Mouse (Mus musculus): Measurements from ENCODE around the gene Pde10a. TPM values are rescaled to one million over a fixed set of nuclear protein-coding genes. Genes with fewer than 3 reads are reported as not detected.

Gene Pde10a
- polyA plus RNA-seq, 1 experiment = 0.52 TPM

- H3K27me3 ChIP-seq (ENCODE audit: control insufficient read depth, insufficient read depth, low read length) = no peaks in the 10 kb centered on the region
- H3K4me3 ChIP-seq (ENCODE audit: low read depth, low read length) = no peak overlapping the region
- no peaks in the 10 kb centered on the region for H3K4me1 ChIP-seq (ENCODE audit: control insufficient read depth, insufficient read depth, insufficient read length, low read length)
- 41% methylated on average over 2 of the region's 2 CpGs for WGBS
- H3K36me3 ChIP-seq (ENCODE audit: control insufficient read depth, insufficient read depth, low read length) = no peaks in the 10 kb centered on the region
- TF ChIP-seq CTCF (IDR thresholded peaks at IDR 0.05; ENCODE audit: extremely low read depth, insufficient read length, insufficient replicate concordance, low read depth, low read length) (no peak), POLR2A (IDR thresholded peaks at IDR 0.05; ENCODE audit: low read depth, low read length) (no peak)
- H3K27ac ChIP-seq (ENCODE audit: insufficient read depth, low read depth, low read length) = no peak overlapping the region
These were observed 452.1 kb downstream of the Pde10a start for GRCm38 (mm10) chr17:8977271-8977670.

- 80% methylated on average over 2 of the region's 2 CpGs for WGBS
- no peaks in the 10 kb centered on the region for H3K27me3 ChIP-seq (ENCODE audit: control insufficient read depth, insufficient read depth, low read length)
- no peak overlapping the region for H3K4me3 ChIP-seq (ENCODE audit: low read depth, low read length)
- TF ChIP-seq CTCF (IDR thresholded peaks at IDR 0.05; ENCODE audit: extremely low read depth, insufficient read length, insufficient replicate concordance, low read depth, low read length) = no peak
- no peak for TF ChIP-seq POLR2A (IDR thresholded peaks at IDR 0.05; ENCODE audit: low read depth, low read length)
- no peaks in the 10 kb centered on the region; the same call in 1 of the 2 replicates for H3K4me1 ChIP-seq (ENCODE audit: control insufficient read depth, insufficient read depth, insufficient read length, low read length)
- no peaks in the 10 kb centered on the region for H3K36me3 ChIP-seq (ENCODE audit: control insufficient read depth, insufficient read depth, low read length)
- H3K27ac ChIP-seq (ENCODE audit: insufficient read depth, low read depth, low read length) = no peak overlapping the region
These were observed 458.4 kb downstream of the Pde10a start for GRCm38 (mm10) chr17:8983576-8983975.

GRCm38 (mm10) chr17:8985714-8986113 is 460.5 kb downstream of the Pde10a start:
- no peaks in the 10 kb centered on the region for H3K36me3 ChIP-seq (ENCODE audit: control insufficient read depth, insufficient read depth, low read length)
- no peaks in the 10 kb centered on the region for H3K27me3 ChIP-seq (ENCODE audit: control insufficient read depth, insufficient read depth, low read length)
- WGBS = 38% methylated on average over 5 of the region's 5 CpGs
- H3K4me1 ChIP-seq (ENCODE audit: control insufficient read depth, insufficient read depth, insufficient read length, low read length) = no peaks in the 10 kb centered on the region; the same call in 1 of the 2 replicates
- H3K27ac ChIP-seq (ENCODE audit: insufficient read depth, low read depth, low read length) = no peak overlapping the region
- no peak overlapping the region for H3K4me3 ChIP-seq (ENCODE audit: low read depth, low read length)
- TF ChIP-seq CTCF (IDR thresholded peaks at IDR 0.05; ENCODE audit: extremely low read depth, insufficient read length, insufficient replicate concordance, low read depth, low read length) = no peak
- no peak for TF ChIP-seq POLR2A (IDR thresholded peaks at IDR 0.05; ENCODE audit: low read depth, low read length)

- Histone ChIP-seq H3K4me1 (ENCODE audit: control insufficient read depth, insufficient read depth, insufficient read length, low read length) (no peaks in the 10 kb centered on the region; the same call in 1 of the 2 replicates), H3K36me3 (ENCODE audit: control insufficient read depth, insufficient read depth, low read length) (no peaks in the 10 kb centered on the region), H3K27me3 (ENCODE audit: control insufficient read depth, insufficient read depth, low read length) (no peaks in the 10 kb centered on the region), H3K4me3 (ENCODE audit: low read depth, low read length) (no peak overlapping the region), H3K27ac (ENCODE audit: insufficient read depth, low read depth, low read length) (no peak overlapping the region)
- TF ChIP-seq POLR2A (IDR thresholded peaks at IDR 0.05; ENCODE audit: low read depth, low read length) (no peak), CTCF (IDR thresholded peaks at IDR 0.05; ENCODE audit: extremely low read depth, insufficient read length, insufficient replicate concordance, low read depth, low read length) (no peak)
- 76% methylated on average over 2 of the region's 2 CpGs for WGBS
These were observed 461.4 kb downstream of the Pde10a start for GRCm38 (mm10) chr17:8986551-8986950.

- Histone ChIP-seq H3K36me3 (ENCODE audit: control insufficient read depth, insufficient read depth, low read length) (no peaks in the 10 kb centered on the region), H3K4me1 (ENCODE audit: control insufficient read depth, insufficient read depth, insufficient read length, low read length) (no peaks in the 10 kb centered on the region; the same call in 1 of the 2 replicates), H3K27ac (ENCODE audit: insufficient read depth, low read depth, low read length) (no peak overlapping the region), H3K4me3 (ENCODE audit: low read depth, low read length) (no peak overlapping the region), H3K27me3 (ENCODE audit: control insufficient read depth, insufficient read depth, low read length) (no peaks in the 10 kb centered on the region)
- no peak for TF ChIP-seq POLR2A (IDR thresholded peaks at IDR 0.05; ENCODE audit: low read depth, low read length)
- no peak for TF ChIP-seq CTCF (IDR thresholded peaks at IDR 0.05; ENCODE audit: extremely low read depth, insufficient read length, insufficient replicate concordance, low read depth, low read length)
- WGBS = 74% methylated on average over 5 of the region's 5 CpGs
These were observed 462.2 kb downstream of the Pde10a start for GRCm38 (mm10) chr17:8987369-8987768.

- no peak within 1 kb of the TSS for H3K27ac ChIP-seq (ENCODE audit: insufficient read depth, low read depth, low read length)
- peak; percentile 46; the same call in 1 of the 2 replicates for TF ChIP-seq CTCF (IDR thresholded peaks at IDR 0.05; ENCODE audit: extremely low read depth, insufficient read length, insufficient replicate concordance, low read depth, low read length)
- no peak for TF ChIP-seq POLR2A (IDR thresholded peaks at IDR 0.05; ENCODE audit: low read depth, low read length)
- 7% methylated on average over 13 of the region's 13 CpGs for WGBS
These were observed 463.1 kb downstream of the Pde10a start, which contains the start of gene 1700010I14Rik for GRCm38 (mm10) chr17:8988119-8988807. TSS of gene 1700010I14Rik (plus strand) at chr17:8988333.

GRCm38 (mm10) chr17:8991160-8991559 is 466.0 kb downstream of the Pde10a start:
- Histone ChIP-seq H3K36me3 (ENCODE audit: control insufficient read depth, insufficient read depth, low read length) (no peaks in the 10 kb centered on the region), H3K27me3 (ENCODE audit: control insufficient read depth, insufficient read depth, low read length) (no peaks in the 10 kb centered on the region), H3K27ac (ENCODE audit: insufficient read depth, low read depth, low read length) (no peak overlapping the region), H3K4me1 (ENCODE audit: control insufficient read depth, insufficient read depth, insufficient read length, low read length) (no peaks in the 10 kb centered on the region; the same call in 1 of the 2 replicates), H3K4me3 (ENCODE audit: low read depth, low read length) (no peak overlapping the region)
- 53% methylated on average over 8 of the region's 8 CpGs for WGBS
- TF ChIP-seq POLR2A (IDR thresholded peaks at IDR 0.05; ENCODE audit: low read depth, low read length) (no peak), CTCF (IDR thresholded peaks at IDR 0.05; ENCODE audit: extremely low read depth, insufficient read length, insufficient replicate concordance, low read depth, low read length) (0 out of 2 replicates have a peak, but pooled peaks have one; percentile 8)

More at GRCm38 (mm10) chr17:8988119-8988807, 463.1 kb downstream of the Pde10a start, which contains the start of gene 1700010I14Rik:
- peak within 1 kb of the TSS; percentile 55 for H3K4me3 ChIP-seq (ENCODE audit: low read depth, low read length)
- no peaks in the 10 kb centered on the region; the same call in 1 of the 2 replicates for H3K4me1 ChIP-seq (ENCODE audit: control insufficient read depth, insufficient read depth, insufficient read length, low read length)
- H3K36me3 ChIP-seq (ENCODE audit: control insufficient read depth, insufficient read depth, low read length) = no peaks in the 10 kb centered on the region
- no peaks in the 10 kb centered on the region for H3K27me3 ChIP-seq (ENCODE audit: control insufficient read depth, insufficient read depth, low read length)

Data from small intestine, adult 2 months (tissue).